Mouse (Mus musculus) liver, embryonic 14.5 days (tissue): ENCODE results near the gene Snrpd3. TPM values are rescaled to one million over a fixed set of nuclear protein-coding genes. Genes with fewer than 3 reads are reported as not detected.
A peak's percentile ranks its signal among the peaks of the same experiment; 100 is the strongest.

ENCODE experiments used
- ATAC-seq: fragments of 200-750 bp; cut with Nextera tagmentation; 2 replicates; pipeline ENCODE4 v1.8.0; 2017; ENCODE audit warnings: moderate number of reproducible peaks, mild to moderate bottlenecking, moderate library complexity; ENCODE audit not compliant: insufficient read depth
- DNase-seq, 3 experiments: peaks; one replicate each; pipeline ENCODE4 v3.0.0-alpha.2; 2012 to 2013; ENCODE audit warnings: low read depth in 3 of 3, low spot score in 3 of 3
- H3K27ac ChIP-seq: fragments of 300-500 bp; sonication (generic); 2 replicates; pipeline ENCODE4 v1.5.1; 2014; ENCODE audit warnings: moderate library complexity, mild to moderate bottlenecking, control low read depth, inconsistent platforms
- H3K27me3 ChIP-seq: fragments of 300-500 bp; sonication (generic); 2 replicates; pipeline ENCODE4 v1.6.1; 2014; ENCODE audit warnings: mild to moderate bottlenecking, low read length, moderate library complexity; ENCODE audit not compliant: control insufficient read depth, insufficient read depth
- H3K36me3 ChIP-seq: fragments of 300-500 bp; sonication (generic); replicated peaks from 2 replicates; pipeline ENCODE4 v1.6.1; 2014; ENCODE audit warnings: low read depth; ENCODE audit not compliant: control insufficient read depth, insufficient read depth
- H3K4me1 ChIP-seq, 2 experiments: fragments of 200-500 bp in 1 of 2; fragments of 300-500 bp in 1 of 2; sonication (generic) in 1 of 2; replicated peaks; 2 replicates each; pipeline ENCODE4 v1.6.1; 2012 to 2014; ENCODE audit warnings: antibody characterized with exemption in 1 of 2, inconsistent platforms in 1 of 2, low read length in 1 of 2; ENCODE audit not compliant: control insufficient read depth in 2 of 2, insufficient read depth in 2 of 2
- H3K4me2 ChIP-seq: fragments of 300-500 bp; sonication (generic); 2 replicates; pipeline ENCODE4 v1.6.1; 2014; ENCODE audit warnings: low read depth, mild to moderate bottlenecking, control low read depth, moderate library complexity
- H3K4me3 ChIP-seq, 2 experiments: fragments of 200-500 bp in 1 of 2; fragments of 300-500 bp in 1 of 2; sonication (generic) in 1 of 2; 2 replicates each; pipeline ENCODE4 v1.5.1; 2012 to 2014; ENCODE audit warnings: low read depth in 2 of 2, low read length in 2 of 2, mild to moderate bottlenecking in 2 of 2, control low read depth in 1 of 2, inconsistent platforms in 1 of 2, moderate library complexity in 1 of 2; ENCODE audit not compliant: insufficient read depth in 1 of 2
- H3K9ac ChIP-seq: fragments of 300-500 bp; sonication (generic); replicated peaks from 2 replicates; pipeline ENCODE4 v1.6.1; 2014; ENCODE audit warnings: mild to moderate bottlenecking, control low read depth, moderate library complexity
- H3K9me3 ChIP-seq: fragments of 300-500 bp; sonication (generic); 2 replicates; pipeline ENCODE4 v1.6.1; 2016; ENCODE audit warnings: low read length, mixed read lengths; ENCODE audit not compliant: control insufficient read depth
- CTCF ChIP-seq: IDR thresholded peaks from 2 replicates; pipeline ENCODE4 v1.5.1; 2016; ENCODE audit warnings: antibody characterized with exemption, low read depth, control low read depth
- EP300 ChIP-seq: IDR thresholded peaks from 2 replicates; pipeline ENCODE4 v1.6.1; 2016; ENCODE audit warnings: antibody characterized with exemption, low read depth
- WGBS: fragments of 180-500 bp; shearing (Covaris S2); extraction: QIAGEN DNeasy Blood & Tissue Kit; methylation state at CpG from one replicate; pipeline ENCODE4 v1.1.7; 2014; ENCODE audit not compliant: insufficient replicate concordance; 5-methylcytosine and 5-hydroxymethylcytosine counted together
- polyA plus RNA-seq, 2 experiments: library from polyadenylated mRNA; depleted of rRNA in 1 of 2; stranded (reverse) in 1 of 2; unstranded in 1 of 2; fragments of >200 nt; fragmentation: Nextera tagmentation in 1 of 2; extraction: Ambion mirVana in 1 of 2; gene quantifications; 2 replicates each; pipeline versions ENCODE4 v1.2.1 to v1.2.3; 2012 to 2014

Gene Snrpd3
- polyA plus RNA-seq, 2 experiments = 60.5 to 82.2 TPM

DNA sequence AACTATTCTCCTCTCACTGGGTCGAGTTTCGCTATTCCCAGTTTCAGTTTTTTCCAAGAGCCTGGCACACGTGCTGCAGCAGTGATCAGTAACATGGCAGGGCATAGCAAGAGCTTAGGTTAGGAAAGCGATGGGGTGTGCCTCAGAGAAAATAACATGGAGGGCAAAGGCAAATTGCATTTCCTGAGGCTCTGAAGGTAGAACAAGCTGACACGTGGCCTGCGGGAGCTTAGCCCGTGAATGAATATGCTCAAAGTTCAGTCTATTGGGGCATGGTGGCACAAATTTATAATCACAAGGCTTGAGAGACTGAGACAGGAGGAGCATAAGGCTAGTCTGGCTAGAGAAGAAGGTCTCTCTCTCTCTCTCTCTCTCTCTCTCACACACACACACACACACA lies 4.6 kb upstream of the Snrpd3 start:
- DNase-seq (no peak), ATAC-seq (no peak)
- no peak overlapping the region for H3K4me3 ChIP-seq
- H3K36me3 ChIP-seq = peaks cover 61% of the 10 kb centered on the region
- H3K4me1 ChIP-seq = peaks cover 19 to 29% of the 10 kb centered on the region in 2 experiments
- 82% methylated on average over 7 of the region's 7 CpGs for WGBS
- no peak overlapping the region for H3K4me2 ChIP-seq
- H3K27me3 ChIP-seq = no peaks in the 10 kb centered on the region
- no peak for TF ChIP-seq CTCF
- TF ChIP-seq EP300 = no peak
- no peak overlapping the region for H3K9ac ChIP-seq
- no peaks in the 10 kb centered on the region for H3K9me3 ChIP-seq
- H3K27ac ChIP-seq = no peak overlapping the region

DNA sequence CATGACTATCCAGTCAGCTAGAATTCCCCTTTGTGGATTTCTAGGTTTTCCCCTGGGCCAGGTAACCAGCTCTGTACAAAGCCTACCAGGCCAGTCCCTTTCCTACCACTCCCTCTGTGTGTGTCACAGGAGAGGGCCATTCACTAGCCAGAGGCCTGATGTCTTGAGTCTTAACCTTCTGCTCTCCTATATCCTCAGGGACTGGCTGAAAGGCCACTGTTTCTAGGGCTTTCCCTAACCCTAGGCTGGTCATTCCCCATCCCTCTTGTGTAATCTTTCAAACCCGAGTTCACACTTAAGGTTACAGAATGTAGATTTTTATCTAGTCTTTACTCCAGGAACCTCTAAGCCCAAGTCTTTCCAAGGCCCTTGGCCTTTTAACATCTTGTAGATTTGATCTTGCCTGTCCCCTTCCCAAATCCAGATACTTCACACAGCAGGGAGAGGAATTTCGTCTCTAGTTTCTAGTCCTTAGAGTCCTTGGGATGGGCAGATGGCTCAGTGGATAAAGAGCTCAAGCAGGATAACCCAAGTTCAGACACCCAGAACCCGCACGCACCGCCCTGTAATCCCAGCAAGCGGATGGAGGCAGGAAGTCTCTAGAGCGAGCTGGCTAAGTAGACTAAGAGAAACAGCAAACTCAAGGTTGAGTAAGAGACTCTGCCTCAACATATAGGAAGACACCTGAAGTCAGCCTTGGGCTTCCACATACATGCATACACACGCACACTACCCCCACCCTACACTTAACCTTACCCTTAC lies 3.9 kb upstream of the Snrpd3 start:
- no peaks in the 10 kb centered on the region for H3K9me3 ChIP-seq
- peak overlapping the region; percentile 87 for H3K4me2 ChIP-seq
- ATAC-seq (no peak), DNase-seq (no peak)
- WGBS = 61% methylated on average over 8 of the region's 8 CpGs
- no peak for TF ChIP-seq EP300
- TF ChIP-seq CTCF = no peak
- H3K36me3 ChIP-seq = peaks cover 54% of the 10 kb centered on the region
- no peaks in the 10 kb centered on the region for H3K27me3 ChIP-seq
- peak overlapping the region; percentile 100 for H3K9ac ChIP-seq
- H3K27ac ChIP-seq = peak overlapping the region; percentile 97
- peak overlapping the region; percentile 48 to 100 for H3K4me3 ChIP-seq
- peaks cover 21 to 30% of the 10 kb centered on the region in 2 experiments for H3K4me1 ChIP-seq

DNA sequence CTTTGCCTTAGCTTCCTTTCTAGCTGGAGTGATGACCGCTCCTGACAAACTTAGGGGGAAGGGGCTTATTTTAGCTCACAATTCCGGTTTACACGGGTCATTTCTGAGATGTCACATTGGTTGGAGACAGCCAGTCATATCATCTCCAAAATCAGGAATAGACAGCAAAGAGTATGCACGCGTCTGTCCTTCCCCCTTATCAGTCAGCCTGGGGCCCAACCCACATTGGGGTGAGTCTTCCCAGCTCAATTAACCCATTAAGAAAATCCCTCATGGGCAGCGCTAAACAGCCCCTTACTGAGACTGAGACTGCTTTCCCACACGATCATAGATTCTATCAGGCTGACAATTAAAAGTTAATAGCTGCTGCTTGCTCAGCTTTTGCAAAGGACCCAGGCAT lies 3.0 kb upstream of the Snrpd3 start:
- Histone ChIP-seq H3K9me3 (no peaks in the 10 kb centered on the region), H3K36me3 (peaks cover 48% of the 10 kb centered on the region), H3K4me1 (peaks cover 24 to 37% of the 10 kb centered on the region in 2 experiments), H3K27ac (peak overlapping the region; percentile 97), H3K9ac (peak overlapping the region; percentile 100), H3K27me3 (no peaks in the 10 kb centered on the region), H3K4me2 (peak overlapping the region; percentile 87), H3K4me3 (peak overlapping the region; percentile 68 to 100)
- WGBS = 13% methylated on average over 7 of the region's 7 CpGs
- TF ChIP-seq CTCF (no peak), EP300 (no peak)
- no peak for ATAC-seq
- DNase-seq = peak; percentile 53 to 64 (median 64)

DNA sequence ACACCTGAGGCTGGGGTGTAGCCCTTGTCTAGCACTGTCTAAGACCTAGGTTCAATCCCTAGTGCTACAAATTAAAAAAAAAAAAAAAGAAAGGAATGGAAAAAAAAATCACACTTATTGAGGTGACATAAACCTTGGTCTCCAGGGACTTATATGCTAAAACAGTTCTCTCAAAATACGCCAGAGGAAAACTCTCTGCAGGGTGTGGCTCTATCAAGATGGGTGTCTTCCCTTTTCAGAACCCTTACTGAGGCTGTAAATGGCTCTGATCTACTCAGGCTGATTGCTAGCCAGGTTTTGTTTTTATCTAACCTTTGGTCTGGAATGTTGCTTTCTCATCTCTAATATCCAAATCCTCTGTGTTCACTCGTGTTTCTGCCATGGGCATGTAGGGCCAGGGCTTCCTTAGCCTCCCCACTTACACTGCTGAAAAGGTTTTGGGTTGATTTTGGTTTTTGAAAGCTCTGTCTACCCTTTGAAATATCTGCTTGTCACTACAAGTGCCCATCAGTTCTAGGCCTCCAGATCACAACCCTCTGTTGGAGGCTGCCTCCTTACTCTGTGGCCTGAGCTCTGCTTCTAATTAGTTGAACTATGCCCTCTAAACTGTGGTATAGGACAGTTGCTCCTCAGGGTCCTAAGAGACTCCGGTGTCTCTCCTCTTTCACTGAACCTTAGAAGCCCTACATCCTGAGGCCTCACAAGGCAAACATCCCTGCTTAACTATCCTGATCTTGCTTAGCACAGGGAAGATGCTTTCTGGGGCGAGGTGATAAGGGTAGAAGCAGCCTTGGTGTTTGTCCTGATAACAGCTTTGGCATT lies 1.9 kb upstream of the Snrpd3 start:
- TF ChIP-seq CTCF (no peak), EP300 (peak; percentile 95)
- Histone ChIP-seq H3K27ac (peak overlapping the region; percentile 97), H3K9ac (peak overlapping the region; percentile 100), H3K4me2 (peak overlapping the region; percentile 87), H3K27me3 (no peaks in the 10 kb centered on the region), H3K36me3 (peaks cover 43% of the 10 kb centered on the region), H3K4me3 (peak overlapping the region; percentile 95 to 100), H3K4me1 (peaks cover 24 to 37% of the 10 kb centered on the region in 2 experiments), H3K9me3 (no peaks in the 10 kb centered on the region)
- WGBS = 9% methylated on average over 4 of the region's 4 CpGs
- ATAC-seq (peak; percentile 68), DNase-seq (peak; percentile 86 to 91 (median 90))

DNA sequence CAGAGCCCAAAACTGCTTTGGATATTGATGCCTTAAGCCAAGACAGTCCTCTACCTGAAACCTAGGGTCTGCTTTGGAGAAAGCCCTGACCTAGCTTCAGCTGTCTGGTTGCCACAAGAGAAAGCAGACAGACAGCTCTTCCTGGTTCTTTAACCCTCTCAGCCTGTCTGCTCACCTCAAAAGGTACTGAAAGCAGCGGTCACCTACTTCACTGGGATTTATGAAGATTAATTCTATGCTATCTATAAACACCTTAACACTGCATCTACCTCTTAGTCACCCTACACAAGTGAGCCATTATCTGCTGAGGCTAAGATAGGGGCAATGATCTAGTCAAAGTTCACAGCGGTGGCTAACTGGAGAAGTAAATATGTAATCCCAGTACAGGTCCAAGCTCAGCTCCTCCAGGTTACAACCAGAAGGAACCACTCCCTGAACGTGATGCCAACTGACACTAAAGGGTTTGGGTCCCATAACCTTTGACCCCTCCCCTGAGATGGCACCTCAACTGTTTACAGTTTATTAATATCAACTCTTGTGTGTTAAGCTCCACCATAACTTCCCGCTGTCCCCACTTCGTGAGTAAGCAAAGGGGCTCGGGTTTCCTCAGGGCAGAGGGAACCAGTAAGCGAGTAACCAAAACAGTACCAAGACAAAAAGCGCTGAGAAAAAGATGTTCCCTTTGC lies 1.2 kb upstream of the Snrpd3 start:
- H3K9ac ChIP-seq = peak overlapping the region; percentile 100
- H3K27ac ChIP-seq = peak overlapping the region; percentile 97
- peak; percentile 3; the same call in 1 of the 2 replicates for ATAC-seq
- H3K4me1 ChIP-seq = peaks cover 24 to 37% of the 10 kb centered on the region in 2 experiments
- peak overlapping the region; percentile 95 to 100 for H3K4me3 ChIP-seq
- WGBS = 7% methylated on average over 8 of the region's 8 CpGs
- peak overlapping the region; percentile 87 for H3K4me2 ChIP-seq
- DNase-seq = peak in 2 of 3 experiments; percentile 33 to 43
- peaks cover 35% of the 10 kb centered on the region for H3K36me3 ChIP-seq
- H3K27me3 ChIP-seq = no peaks in the 10 kb centered on the region
- no peak for TF ChIP-seq EP300
- TF ChIP-seq CTCF = no peak
- no peaks in the 10 kb centered on the region for H3K9me3 ChIP-seq
